Mouse (Mus musculus) inflammation-experienced regulatory T-cells, adult 6 months (primary cell): Measurements from ENCODE around the gene Dip2b. TPM values are rescaled to one million over a fixed set of nuclear protein-coding genes. Genes with fewer than 3 reads are reported as not detected.

Experiments used
- ATAC-seq: one replicate; pipeline ENCODE4 v1.8.0; 2017
- polyA plus RNA-seq, 3 experiments: library from polyadenylated mRNA; unstranded; fragments of 100-300 nt; shearing (Covaris generic); gene quantifications; one replicate each; pipeline ENCODE4 v1.2.1; 2017

Gene Dip2b
- polyA plus RNA-seq, 3 experiments from 2014 or later: 11.5 to 21.3 (median 13.3) TPM

GRCm38 (mm10) chr15:100140428-100140827 lies 102.0 kb downstream of the Dip2b start:
- ATAC-seq: peak; percentile 77

- ATAC-seq: no peak
These were observed 104.8 kb downstream of the Dip2b start for GRCm38 (mm10) chr15:100143091-100143801.

GRCm38 (mm10) chr15:100144854-100145824 lies 106.7 kb downstream of the Dip2b start:
- ATAC-seq: peak; percentile 28

GRCm38 (mm10) chr15:100145917-100146316 lies 107.5 kb downstream of the Dip2b start:
- no peak for ATAC-seq

- ATAC-seq: no peak
These were observed 112.1 kb downstream of the Dip2b start for GRCm38 (mm10) chr15:100150593-100150992.

- no peak for ATAC-seq
These were observed 113.9 kb downstream of the Dip2b start for GRCm38 (mm10) chr15:100152321-100152720.

GRCm38 (mm10) chr15:100153024-100153423 lies 114.6 kb downstream of the Dip2b start:
- ATAC-seq: no peak

- no peak for ATAC-seq
These were observed 117.7 kb downstream of the Dip2b start for GRCm38 (mm10) chr15:100156095-100156707.

GRCm38 (mm10) chr15:100156781-100157470 lies 118.5 kb downstream of the Dip2b start:
- no peak for ATAC-seq

- no peak for ATAC-seq
These were observed 120.5 kb downstream of the Dip2b start for GRCm38 (mm10) chr15:100158985-100159384.

- no peak for ATAC-seq
These were observed 123.3 kb downstream of the Dip2b start for GRCm38 (mm10) chr15:100161747-100162280.

GRCm38 (mm10) chr15:100163381-100164051 lies 125.1 kb downstream of the Dip2b start:
- no peak for ATAC-seq

GRCm38 (mm10) chr15:100166464-100166863 lies 128.0 kb downstream of the Dip2b start:
- no peak for ATAC-seq

GRCm38 (mm10) chr15:100167791-100168190 lies 129.3 kb downstream of the Dip2b start:
- no peak for ATAC-seq

- ATAC-seq: no peak
These were observed 129.7 kb downstream of the Dip2b start for GRCm38 (mm10) chr15:100168191-100168606.

- ATAC-seq: no peak
These were observed 136.7 kb downstream of the Dip2b start for GRCm38 (mm10) chr15:100175176-100175575.

GRCm38 (mm10) chr15:100177167-100177566 lies 138.7 kb downstream of the Dip2b start:
- ATAC-seq: no peak

- no peak for ATAC-seq
These were observed 139.1 kb downstream of the Dip2b start for GRCm38 (mm10) chr15:100177575-100177974.

GRCm38 (mm10) chr15:100178487-100178886 lies 140.0 kb downstream of the Dip2b start:
- no peak for ATAC-seq

GRCm38 (mm10) chr15:100179685-100180084 lies 141.2 kb downstream of the Dip2b start:
- no peak for ATAC-seq

GRCm38 (mm10) chr15:100180221-100180620 lies 141.8 kb downstream of the Dip2b start:
- peak; percentile 63 for ATAC-seq
